Mouse (Mus musculus): ENCODE measurements around the gene Rnf145. TPM values are rescaled to one million over a fixed set of nuclear protein-coding genes. Genes with fewer than 3 reads are reported as not detected.

Gene Rnf145
- polyA plus RNA-seq, 1 experiment, result 56.2 TPM

DNA sequence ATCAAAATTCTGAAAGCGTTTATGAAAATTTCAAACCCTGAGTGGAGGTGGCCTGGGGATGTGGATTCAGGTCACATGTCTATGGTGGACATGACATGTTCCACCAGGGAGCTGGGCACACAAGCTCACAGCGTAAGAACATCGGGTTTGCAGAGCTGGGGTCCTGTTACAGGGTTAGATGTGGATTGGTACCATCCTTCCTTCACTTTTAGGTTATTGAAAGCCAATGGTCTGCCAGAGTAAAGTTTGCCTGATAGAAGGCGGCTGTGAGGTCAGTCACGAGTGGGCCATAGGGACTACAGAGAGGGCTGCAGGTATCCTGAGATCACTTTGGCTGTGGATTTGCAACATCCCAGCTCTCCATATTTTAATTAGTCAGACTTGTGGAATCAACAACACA is 54.0 kb downstream of the Rnf145 start:
- H3K27ac ChIP-seq (ENCODE audit: insufficient read depth, low read length), result no peak overlapping the region

DNA sequence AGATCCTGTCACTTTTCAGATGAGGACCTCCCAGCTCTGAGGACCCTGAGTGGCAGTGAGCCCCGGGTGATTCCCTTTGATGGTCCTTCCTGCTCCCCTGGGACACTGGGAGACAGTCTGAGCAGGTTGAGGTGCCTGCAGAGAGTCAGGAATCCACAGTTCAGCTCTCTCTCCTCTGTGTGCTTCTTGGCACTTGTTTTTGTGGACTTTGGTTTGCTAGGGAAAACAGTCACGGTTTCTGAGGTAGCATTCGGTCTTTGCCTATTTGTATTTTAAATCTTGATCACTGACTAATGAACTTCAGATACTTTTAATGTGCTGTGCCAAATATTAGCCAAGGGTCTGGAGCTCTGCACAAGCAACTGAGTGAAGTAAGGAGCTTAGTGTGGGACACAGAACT is 54.6 kb downstream of the Rnf145 start:
- TF ChIP-seq CTCF (IDR thresholded peaks at IDR 0.05; ENCODE audit: low read depth, low read length), result no peak
- no peak for TF ChIP-seq POLR2A (IDR thresholded peaks at IDR 0.05; ENCODE audit: insufficient read depth, low read length)
- TF ChIP-seq EP300 (IDR thresholded peaks at IDR 0.05; ENCODE audit: insufficient read depth, low read depth, low read length), result no peak
- H3K9me3 ChIP-seq (replicated peaks; ENCODE audit: control insufficient read depth, insufficient read depth, low read length, poor library complexity, severe bottlenecking), result 0 out of 2 replicates have a peak, but pooled peaks cover 3% of the 10 kb centered on the region
- H3K27me3 ChIP-seq (ENCODE audit: control insufficient read depth, insufficient read depth, low read length, poor library complexity, severe bottlenecking), result no peaks in the 10 kb centered on the region
- H3K36me3 ChIP-seq (ENCODE audit: control insufficient read depth, insufficient read depth, low read length, poor library complexity, severe bottlenecking), result no peaks in the 10 kb centered on the region
- no peaks in the 10 kb centered on the region for H3K4me1 ChIP-seq (ENCODE audit: control insufficient read depth, insufficient read depth, low read length)
- H3K9ac ChIP-seq (ENCODE audit: low read depth, poor library complexity, severe bottlenecking), result no peak overlapping the region
- H3K4me3 ChIP-seq (ENCODE audit: low read depth, low read length), result no peak overlapping the region
- H3K27ac ChIP-seq (ENCODE audit: insufficient read depth, low read length), result no peak overlapping the region

More for the DNA sequence above, 54.0 kb downstream of the Rnf145 start:
- 0 out of 2 replicates have a peak, but pooled peaks cover 3% of the 10 kb centered on the region for H3K9me3 ChIP-seq (replicated peaks; ENCODE audit: control insufficient read depth, insufficient read depth, low read length, poor library complexity, severe bottlenecking)
- H3K9ac ChIP-seq (ENCODE audit: low read depth, poor library complexity, severe bottlenecking), result no peak overlapping the region
- H3K4me3 ChIP-seq (ENCODE audit: low read depth, low read length), result no peak overlapping the region
- H3K36me3 ChIP-seq (ENCODE audit: control insufficient read depth, insufficient read depth, low read length, poor library complexity, severe bottlenecking), result no peaks in the 10 kb centered on the region
- no peaks in the 10 kb centered on the region for H3K4me1 ChIP-seq (ENCODE audit: control insufficient read depth, insufficient read depth, low read length)
- no peaks in the 10 kb centered on the region for H3K27me3 ChIP-seq (ENCODE audit: control insufficient read depth, insufficient read depth, low read length, poor library complexity, severe bottlenecking)
- TF ChIP-seq POLR2A (IDR thresholded peaks at IDR 0.05; ENCODE audit: insufficient read depth, low read length) (no peak), EP300 (IDR thresholded peaks at IDR 0.05; ENCODE audit: insufficient read depth, low read depth, low read length) (no peak), CTCF (IDR thresholded peaks at IDR 0.05; ENCODE audit: low read depth, low read length) (no peak)

- H3K4me3 ChIP-seq (ENCODE audit: low read depth, low read length), result no peak overlapping the region
- H3K27me3 ChIP-seq (ENCODE audit: control insufficient read depth, insufficient read depth, low read length, poor library complexity, severe bottlenecking), result no peaks in the 10 kb centered on the region
- H3K27ac ChIP-seq (ENCODE audit: insufficient read depth, low read length), result no peak overlapping the region
- 0 out of 2 replicates have a peak, but pooled peaks cover 3% of the 10 kb centered on the region for H3K9me3 ChIP-seq (replicated peaks; ENCODE audit: control insufficient read depth, insufficient read depth, low read length, poor library complexity, severe bottlenecking)
- TF ChIP-seq EP300 (IDR thresholded peaks at IDR 0.05; ENCODE audit: insufficient read depth, low read depth, low read length) (no peak), POLR2A (IDR thresholded peaks at IDR 0.05; ENCODE audit: insufficient read depth, low read length) (no peak), CTCF (IDR thresholded peaks at IDR 0.05; ENCODE audit: low read depth, low read length) (no peak)
- no peak overlapping the region for H3K9ac ChIP-seq (ENCODE audit: low read depth, poor library complexity, severe bottlenecking)
- H3K36me3 ChIP-seq (ENCODE audit: control insufficient read depth, insufficient read depth, low read length, poor library complexity, severe bottlenecking), result no peaks in the 10 kb centered on the region
- H3K4me1 ChIP-seq (ENCODE audit: control insufficient read depth, insufficient read depth, low read length), result no peaks in the 10 kb centered on the region
Measured at GRCm38 (mm10) chr11:44574391-44574790, 55.6 kb downstream of the Rnf145 start.

DNA sequence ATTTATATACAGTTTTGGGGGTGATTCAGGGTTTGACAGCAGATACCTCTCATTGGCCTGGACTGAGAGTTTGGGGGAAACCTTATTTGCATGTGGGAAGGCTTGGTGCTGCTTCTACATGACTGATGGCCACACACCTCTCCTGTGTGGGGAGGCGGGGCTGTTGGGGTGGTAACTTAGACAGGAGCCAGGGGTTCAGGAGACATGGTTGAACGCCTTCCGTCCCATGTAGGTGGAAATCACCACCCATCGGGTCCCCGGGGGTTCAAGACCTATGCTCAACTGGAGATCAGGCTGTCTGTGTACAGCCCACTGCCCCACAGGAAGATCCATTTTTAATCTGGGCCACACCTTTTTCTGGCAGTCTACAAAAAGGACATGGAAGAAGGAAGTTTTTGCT is 56.1 kb downstream of the Rnf145 start:
- 0 out of 2 replicates have a peak, but pooled peaks cover under 1% of the 10 kb centered on the region for H3K9me3 ChIP-seq (replicated peaks; ENCODE audit: control insufficient read depth, insufficient read depth, low read length, poor library complexity, severe bottlenecking)
- no peak overlapping the region for H3K27ac ChIP-seq (ENCODE audit: insufficient read depth, low read length)
- no peak overlapping the region for H3K4me3 ChIP-seq (ENCODE audit: low read depth, low read length)
- H3K27me3 ChIP-seq (ENCODE audit: control insufficient read depth, insufficient read depth, low read length, poor library complexity, severe bottlenecking), result no peaks in the 10 kb centered on the region
- TF ChIP-seq POLR2A (IDR thresholded peaks at IDR 0.05; ENCODE audit: insufficient read depth, low read length) (no peak), CTCF (IDR thresholded peaks at IDR 0.05; ENCODE audit: low read depth, low read length) (no peak), EP300 (IDR thresholded peaks at IDR 0.05; ENCODE audit: insufficient read depth, low read depth, low read length) (no peak)
- H3K9ac ChIP-seq (ENCODE audit: low read depth, poor library complexity, severe bottlenecking), result no peak overlapping the region
- no peaks in the 10 kb centered on the region for H3K36me3 ChIP-seq (ENCODE audit: control insufficient read depth, insufficient read depth, low read length, poor library complexity, severe bottlenecking)
- H3K4me1 ChIP-seq (ENCODE audit: control insufficient read depth, insufficient read depth, low read length), result no peaks in the 10 kb centered on the region

- H3K36me3 ChIP-seq (ENCODE audit: control insufficient read depth, insufficient read depth, low read length, poor library complexity, severe bottlenecking), result no peaks in the 10 kb centered on the region
- TF ChIP-seq EP300 (IDR thresholded peaks at IDR 0.05; ENCODE audit: insufficient read depth, low read depth, low read length) (no peak), POLR2A (IDR thresholded peaks at IDR 0.05; ENCODE audit: insufficient read depth, low read length) (no peak), CTCF (IDR thresholded peaks at IDR 0.05; ENCODE audit: low read depth, low read length) (no peak)
- H3K9ac ChIP-seq (ENCODE audit: low read depth, poor library complexity, severe bottlenecking), result no peak overlapping the region
- H3K27ac ChIP-seq (ENCODE audit: insufficient read depth, low read length), result no peak overlapping the region
- no peak overlapping the region for H3K4me3 ChIP-seq (ENCODE audit: low read depth, low read length)
- no peaks in the 10 kb centered on the region for H3K27me3 ChIP-seq (ENCODE audit: control insufficient read depth, insufficient read depth, low read length, poor library complexity, severe bottlenecking)
- no peaks in the 10 kb centered on the region for H3K9me3 ChIP-seq (replicated peaks; ENCODE audit: control insufficient read depth, insufficient read depth, low read length, poor library complexity, severe bottlenecking)
- H3K4me1 ChIP-seq (ENCODE audit: control insufficient read depth, insufficient read depth, low read length), result no peaks in the 10 kb centered on the region
Measured at GRCm38 (mm10) chr11:44577911-44578310, 59.1 kb downstream of the Rnf145 start.

- Histone ChIP-seq H3K27me3 (ENCODE audit: control insufficient read depth, insufficient read depth, low read length, poor library complexity, severe bottlenecking) (no peaks in the 10 kb centered on the region; the same call in 1 of the 2 replicates), H3K9ac (ENCODE audit: low read depth, poor library complexity, severe bottlenecking) (no peak overlapping the region), H3K27ac (ENCODE audit: insufficient read depth, low read length) (no peak overlapping the region), H3K36me3 (ENCODE audit: control insufficient read depth, insufficient read depth, low read length, poor library complexity, severe bottlenecking) (no peaks in the 10 kb centered on the region), H3K9me3 (replicated peaks; ENCODE audit: control insufficient read depth, insufficient read depth, low read length, poor library complexity, severe bottlenecking) (no peaks in the 10 kb centered on the region), H3K4me3 (ENCODE audit: low read depth, low read length) (no peak overlapping the region), H3K4me1 (ENCODE audit: control insufficient read depth, insufficient read depth, low read length) (no peaks in the 10 kb centered on the region)
- TF ChIP-seq EP300 (IDR thresholded peaks at IDR 0.05; ENCODE audit: insufficient read depth, low read depth, low read length), result no peak
- peak; percentile 75 for TF ChIP-seq CTCF (IDR thresholded peaks at IDR 0.05; ENCODE audit: low read depth, low read length)
Measured at GRCm38 (mm10) chr11:44581277-44581683, 62.5 kb downstream of the Rnf145 start.

All from ES-Bruce4 (cell line).